Mouse (Mus musculus): ENCODE data around the gene Spsb2. TPM values are rescaled to one million over a fixed set of nuclear protein-coding genes. Genes with fewer than 3 reads are reported as not detected.
"Not testable (repeated sequence)": the region's sequence is repeated elsewhere in the genome, so short reads cannot be mapped to it uniquely, and the experiment has no call there.

Spsb2 gene
- total RNA-seq, 2 experiments from 2014 or later = 3.5 to 4.4 TPM

GRCm38 (mm10) chr6:124803061-124803460 is 5.4 kb upstream of the Spsb2 start:
- no peak for DNase-seq

- not testable (repeated sequence) for DNase-seq
These were observed 4.8 kb upstream of the Spsb2 start for GRCm38 (mm10) chr6:124803691-124804090.

GRCm38 (mm10) chr6:124804341-124804740 is 4.1 kb upstream of the Spsb2 start:
- DNase-seq = no peak

GRCm38 (mm10) chr6:124805341-124806321 is 2.8 kb upstream of the Spsb2 start:
- DNase-seq = peak; percentile 95

DNA sequence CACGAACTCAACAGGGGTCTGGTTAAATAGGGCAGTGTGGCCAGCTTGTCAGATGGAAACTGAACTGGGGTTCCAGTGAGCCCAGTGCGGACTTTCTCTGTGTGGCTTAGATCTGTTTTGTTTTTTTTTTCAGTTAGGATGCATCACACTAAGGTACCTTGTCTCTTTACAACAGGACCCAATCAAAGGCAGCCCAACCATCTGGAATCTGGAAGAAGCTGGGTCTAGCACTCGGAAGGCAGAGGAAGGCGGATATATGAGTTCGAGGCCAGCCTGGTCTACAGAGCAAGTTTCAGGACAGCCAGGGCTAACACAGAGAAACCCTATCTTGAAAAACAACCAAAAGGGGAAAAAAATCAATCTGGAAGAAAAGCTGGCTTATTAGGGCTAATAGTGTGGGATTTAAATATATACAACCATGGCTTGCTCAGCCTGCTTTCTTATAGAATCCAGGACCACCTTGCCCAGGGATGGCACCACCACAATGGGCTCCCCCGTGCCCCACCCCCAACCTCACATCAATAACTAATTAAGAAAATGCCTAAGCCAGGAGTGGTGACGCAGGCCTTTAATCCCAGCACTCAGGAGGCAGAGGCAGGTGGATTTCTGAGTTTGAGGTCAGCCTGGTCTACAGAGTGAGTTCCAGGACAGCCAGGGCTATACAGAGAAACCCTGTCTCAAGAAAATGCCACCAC is 1.9 kb upstream of the Spsb2 start:
- DNase-seq = no peak

GRCm38 (mm10) chr6:124807366-124807765 is 1.1 kb upstream of the Spsb2 start:
- DNase-seq = no peak

DNA sequence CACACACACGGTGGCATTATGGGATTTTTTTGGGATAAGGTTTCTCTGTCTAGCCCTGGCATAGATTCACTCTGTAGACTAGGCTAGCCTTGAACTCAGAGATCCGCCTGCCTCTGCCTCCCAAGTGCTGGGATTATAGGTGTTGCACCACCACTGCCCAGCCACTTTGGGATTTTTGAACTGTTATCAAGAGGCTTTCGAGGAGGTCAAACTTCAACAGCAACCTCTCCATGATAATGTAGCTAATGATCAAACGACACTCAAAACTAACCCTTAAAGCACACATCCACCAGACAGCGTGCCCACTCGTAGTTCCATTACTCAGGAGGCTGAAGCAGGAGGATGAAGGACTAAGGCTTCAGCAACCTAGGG is 489 bp upstream of the Spsb2 start:
- DNase-seq = no peak

DNA sequence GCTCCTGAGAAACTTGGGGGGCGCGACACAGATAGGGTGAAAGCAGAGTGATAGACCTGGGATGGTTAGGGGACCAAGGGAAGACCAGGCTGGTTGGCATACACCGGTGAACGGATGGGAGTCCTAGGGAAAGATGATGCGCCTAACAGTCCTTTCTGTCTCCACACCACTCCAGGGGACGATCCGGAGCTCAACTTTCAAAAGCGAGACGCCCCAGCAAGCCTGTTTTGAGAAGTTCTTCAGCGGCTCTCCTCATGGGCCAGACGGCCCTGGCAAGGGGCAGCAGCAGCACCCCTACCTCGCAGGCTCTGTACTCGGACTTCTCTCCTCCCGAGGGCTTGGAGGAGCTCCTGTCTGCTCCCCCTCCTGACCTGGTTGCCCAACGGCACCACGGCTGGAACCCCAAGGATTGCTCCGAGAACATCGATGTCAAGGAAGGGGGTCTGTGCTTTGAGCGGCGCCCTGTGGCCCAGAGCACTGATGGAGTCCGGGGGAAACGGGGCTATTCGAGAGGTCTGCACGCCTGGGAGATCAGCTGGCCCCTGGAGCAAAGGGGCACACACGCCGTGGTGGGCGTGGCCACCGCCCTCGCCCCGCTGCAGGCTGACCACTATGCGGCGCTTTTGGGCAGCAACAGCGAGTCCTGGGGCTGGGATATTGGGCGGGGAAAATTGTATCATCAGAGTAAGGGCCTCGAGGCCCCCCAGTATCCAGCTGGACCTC is 752 bp downstream of the Spsb2 start:
- DNase-seq = peak; percentile 91

DNA sequence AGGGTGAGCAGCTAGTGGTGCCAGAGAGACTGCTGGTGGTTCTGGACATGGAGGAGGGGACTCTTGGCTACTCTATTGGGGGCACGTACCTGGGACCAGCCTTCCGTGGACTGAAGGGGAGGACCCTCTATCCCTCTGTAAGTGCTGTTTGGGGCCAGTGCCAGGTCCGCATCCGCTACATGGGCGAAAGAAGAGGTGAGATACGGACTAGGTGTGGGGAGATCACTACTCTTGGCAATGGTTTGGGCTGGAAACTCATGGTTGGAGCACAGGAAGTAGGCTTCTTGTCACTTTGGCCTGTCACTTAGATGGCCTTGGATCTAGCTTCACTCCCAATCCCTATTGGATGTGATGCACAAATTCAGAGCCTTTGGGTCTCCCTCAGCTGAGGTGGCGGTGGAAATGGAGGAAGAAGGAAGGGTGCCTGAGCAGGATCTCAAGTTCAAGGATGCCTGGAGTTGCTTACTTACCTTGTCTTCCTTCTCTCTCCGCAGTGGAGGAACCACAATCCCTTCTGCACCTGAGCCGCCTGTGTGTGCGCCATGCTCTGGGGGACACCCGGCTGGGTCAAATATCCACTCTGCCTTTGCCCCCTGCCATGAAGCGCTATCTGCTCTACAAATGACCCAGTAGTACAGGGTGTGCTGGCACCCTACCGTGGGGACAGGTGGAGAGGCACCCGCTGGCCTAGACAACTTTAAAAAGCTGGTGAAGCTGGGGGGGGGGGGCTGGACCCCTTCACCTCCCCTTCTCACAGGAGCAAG is 1.5 kb downstream of the Spsb2 start:
- DNase-seq = no peak

GRCm38 (mm10) chr6:124810566-124811402 is 2.3 kb downstream of the Spsb2 start:
- DNase-seq = not testable (repeated sequence)

GRCm38 (mm10) chr6:124811403-124811665 is 2.9 kb downstream of the Spsb2 start:
- DNase-seq = no peak

DNA sequence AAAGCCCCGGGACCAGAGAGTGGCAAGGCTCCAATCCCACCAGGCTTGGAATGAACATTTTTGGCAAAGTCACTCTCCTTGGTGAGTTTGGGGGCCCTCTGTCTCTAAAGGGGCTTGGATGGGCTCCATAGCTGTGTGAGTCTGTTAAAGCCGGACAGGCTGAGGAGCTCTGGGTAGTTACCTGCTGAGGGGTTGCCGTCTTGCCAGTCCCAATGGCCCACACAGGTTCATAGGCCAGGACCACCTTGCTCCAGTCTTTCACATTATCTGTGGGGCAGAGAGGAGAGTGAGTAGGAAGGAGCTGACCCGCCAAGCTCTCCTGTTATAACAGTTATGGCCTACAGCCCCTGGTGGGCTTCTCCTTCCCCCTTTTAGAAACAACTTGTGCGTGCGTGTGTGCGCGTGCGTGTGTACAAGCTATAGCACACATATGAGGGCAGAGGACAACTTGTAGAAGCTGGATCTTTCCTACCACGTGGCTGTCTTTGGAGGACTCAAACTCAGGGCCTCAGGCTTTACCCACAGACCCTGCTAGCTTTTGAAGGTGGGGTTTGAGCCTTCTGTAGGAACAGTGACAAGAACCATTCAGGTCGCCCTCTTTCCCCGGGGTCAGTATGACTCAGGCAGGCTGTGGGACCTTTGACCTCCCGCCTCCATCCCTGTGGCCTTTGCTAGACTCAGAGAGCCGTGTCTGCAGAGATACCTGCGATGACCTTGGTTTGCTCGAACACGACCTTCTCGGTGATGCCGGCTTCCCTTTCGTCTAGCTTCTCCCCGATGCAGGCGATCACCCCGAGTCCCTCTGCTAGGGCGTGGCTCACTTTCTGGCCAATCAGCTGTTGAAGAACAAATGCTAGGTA is 3.5 kb downstream of the Spsb2 start:
- no peak for DNase-seq

DNA sequence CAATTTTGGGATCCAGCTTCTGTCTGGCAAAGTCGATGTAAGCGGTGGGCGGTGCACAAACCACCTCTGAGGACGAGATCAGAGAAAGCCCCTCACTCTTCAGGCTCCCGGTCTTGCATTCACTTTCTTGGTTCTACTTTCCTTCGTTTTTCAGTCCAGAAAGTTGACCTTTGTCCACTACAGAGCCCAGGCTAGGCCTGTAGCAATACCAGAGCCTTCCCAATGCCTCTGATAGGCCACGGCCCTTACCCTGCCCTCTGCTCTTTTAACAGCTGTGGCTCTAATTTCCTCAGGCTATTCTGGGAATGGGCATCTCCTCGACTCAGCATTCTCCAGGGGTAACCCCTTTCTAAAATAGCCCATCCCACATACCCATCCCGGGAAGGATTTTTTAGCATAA is 4.4 kb downstream of the Spsb2 start:
- DNase-seq = no peak

DNA sequence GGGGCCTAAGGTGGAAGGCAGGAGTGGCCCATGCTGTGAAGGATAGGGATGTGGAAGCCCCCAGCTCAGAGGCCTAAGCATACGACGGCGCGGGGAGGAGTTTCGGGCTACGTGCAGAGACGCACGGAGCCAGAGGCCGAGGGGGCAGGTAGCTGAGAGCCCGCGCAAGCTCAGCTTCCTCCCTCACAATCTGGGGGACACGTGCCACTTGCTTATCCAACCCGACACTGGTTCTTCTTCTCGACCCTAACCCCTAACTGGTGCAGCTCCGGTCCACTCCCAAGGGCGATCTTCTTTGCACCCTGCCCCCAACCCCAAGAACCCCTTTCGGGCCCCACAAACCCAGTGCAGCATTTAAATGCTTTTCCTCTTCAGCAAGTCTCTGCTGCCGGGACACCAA is 5.0 kb downstream of the Spsb2 start:
- peak; percentile 77 for DNase-seq

DNA sequence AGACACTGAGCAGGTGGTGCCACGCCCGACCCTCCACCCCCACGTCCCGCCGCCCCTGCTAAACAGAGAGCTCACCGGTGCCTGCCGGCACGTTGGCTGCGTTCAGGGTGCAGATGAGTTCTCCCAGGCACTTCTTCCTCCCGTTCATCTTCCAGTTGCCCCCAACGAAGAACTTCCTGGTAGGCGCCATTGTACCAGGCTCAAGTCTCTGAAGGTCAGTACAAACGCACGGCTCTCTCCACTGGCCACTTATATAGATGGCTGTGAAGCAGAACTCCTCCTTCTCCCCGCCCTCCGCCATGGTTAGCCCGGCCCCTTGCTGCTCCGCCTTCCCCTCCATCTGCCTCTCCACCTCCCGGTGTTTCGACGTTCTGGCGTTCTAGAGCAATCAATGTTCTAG is 5.5 kb downstream of the Spsb2 start, which contains the start of gene Tpi1:
Tpi1 (minus strand) TSS at position 364 of the 400 bp plus-strand sequence.
- peak; percentile 95 for DNase-seq

DNA sequence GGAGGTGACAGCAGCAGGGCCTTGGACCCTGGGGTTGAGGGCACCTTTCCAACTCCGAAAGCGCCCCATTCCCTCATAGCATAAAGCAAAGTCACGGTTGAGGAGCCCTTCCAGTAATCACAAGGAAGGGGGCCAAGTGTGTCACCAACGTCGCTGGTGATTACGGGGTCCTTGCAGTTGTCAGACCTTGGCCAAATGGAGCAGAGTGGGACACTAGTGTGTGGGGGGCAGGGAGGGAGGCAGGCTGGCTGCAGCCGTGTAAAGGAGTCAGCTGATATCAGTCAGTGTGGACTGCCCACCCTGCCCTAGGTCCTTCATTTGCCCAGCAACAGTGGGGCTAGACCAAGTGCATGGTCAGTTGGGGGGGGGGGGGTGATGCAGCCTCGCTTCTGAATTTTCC is 6.0 kb downstream of the Spsb2 start:
- DNase-seq = peak; percentile 38

DNA sequence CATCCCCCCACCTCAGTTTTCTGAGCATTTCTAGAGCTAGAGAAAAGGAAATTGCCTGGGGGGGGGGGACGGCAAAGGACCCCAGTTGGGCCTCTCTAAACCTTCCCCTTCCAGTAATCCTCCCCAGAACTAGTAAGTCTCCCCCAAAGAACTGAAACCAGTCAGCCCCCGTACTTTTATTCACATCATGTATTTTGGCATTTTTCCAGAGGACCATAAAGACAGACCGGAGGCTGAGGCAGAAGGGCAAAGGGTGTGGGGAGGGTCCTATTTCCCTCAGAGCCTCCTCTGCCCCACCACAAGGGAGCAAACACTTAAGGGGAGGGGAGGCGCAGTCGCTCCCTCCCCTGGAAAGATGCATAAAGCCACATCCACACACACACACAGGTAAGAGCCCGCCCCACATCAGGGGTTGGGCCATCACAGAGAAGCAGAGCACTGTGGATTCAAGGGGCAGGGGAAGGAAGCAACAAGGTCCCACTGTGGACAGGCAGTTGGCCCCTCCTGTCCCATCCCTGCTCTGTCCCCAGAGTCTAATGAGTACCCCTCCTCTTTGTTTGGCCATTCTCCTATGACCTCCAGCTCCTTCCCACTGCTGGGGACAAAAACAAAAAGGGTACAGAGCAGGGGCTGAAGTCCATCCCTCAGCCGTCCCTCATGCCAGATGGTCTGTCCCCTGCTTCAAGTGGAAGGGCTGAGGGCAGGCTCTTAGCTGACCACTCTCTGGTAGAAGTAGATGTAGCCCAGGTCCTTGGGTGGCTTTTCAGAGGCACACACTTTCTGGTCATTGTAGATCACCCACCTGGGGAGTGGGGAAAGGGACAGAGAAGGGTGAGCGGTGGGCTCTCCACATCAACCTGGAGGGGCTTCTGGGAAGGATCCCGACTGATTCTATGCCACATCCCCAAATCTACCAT is 6.7 kb downstream of the Spsb2 start:
- no peak for DNase-seq

DNA sequence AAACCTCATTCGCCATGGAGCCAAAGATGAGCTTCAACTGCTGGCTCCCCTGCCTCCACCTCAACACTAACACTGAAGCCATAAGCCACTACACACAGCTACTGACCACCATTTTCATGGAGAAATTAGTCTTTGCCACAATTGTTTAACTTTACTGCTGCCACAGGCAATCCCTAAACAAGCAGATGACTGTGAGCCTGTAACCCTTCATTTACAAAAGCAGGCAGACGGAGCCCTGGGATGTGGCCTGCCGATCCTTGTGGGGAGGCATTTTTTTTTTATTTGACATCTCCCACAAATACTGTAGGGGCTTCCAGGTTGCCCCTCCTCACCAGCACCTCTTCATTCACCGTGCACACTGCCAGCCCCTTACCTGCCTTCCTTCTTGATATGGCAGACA is 8.2 kb downstream of the Spsb2 start:
- DNase-seq = no peak

GRCm38 (mm10) chr6:124817125-124817524 is 8.7 kb downstream of the Spsb2 start:
- DNase-seq = no peak
